Mouse (Mus musculus) ES-E14 (cell line): ENCODE data around the gene Tmem150a. TPM values are rescaled to one million over a fixed set of nuclear protein-coding genes. Genes with fewer than 3 reads are reported as not detected.

Experiments used
- DNase-seq: peaks from one replicate; pipeline ENCODE4 v3.0.0-alpha.2; 2013; ENCODE audit warnings: low read depth, low spot score
- H3K27ac ChIP-seq: 2 replicates; pipeline ENCODE4 v1.5.1; 2012; ENCODE audit warnings: low read depth, mild to moderate bottlenecking, low read length, moderate library complexity, mixed read lengths; ENCODE audit not compliant: poor library complexity, insufficient read depth, severe bottlenecking
- H3K36me3 ChIP-seq: 2 replicates; pipeline ENCODE4 v1.6.1; 2012; ENCODE audit warnings: mild to moderate bottlenecking, low read length, moderate library complexity, mixed read lengths; ENCODE audit not compliant: control insufficient read depth, poor library complexity, insufficient read depth, severe bottlenecking
- H3K4me1 ChIP-seq, 2 experiments: fragments of 150-350 bp in 1 of 2; sonication (generic) in 1 of 2; 2 replicates each; pipeline ENCODE4 v1.6.1; 2012; ENCODE audit warnings: low read length in 2 of 2, mild to moderate bottlenecking in 1 of 2, mixed read lengths in 1 of 2; ENCODE audit not compliant: control insufficient read depth in 2 of 2, insufficient read depth in 2 of 2, poor library complexity in 1 of 2
- H3K4me3 ChIP-seq, 2 experiments: fragments of 150-350 bp in 1 of 2; sonication (generic) in 1 of 2; 2 replicates each; pipeline ENCODE4 v1.5.1; 2012; ENCODE audit warnings: low read length in 2 of 2, low read depth in 1 of 2, mild to moderate bottlenecking in 1 of 2, mixed read lengths in 1 of 2; ENCODE audit not compliant: insufficient read depth in 1 of 2, poor library complexity in 1 of 2, severe bottlenecking in 1 of 2
- H3K9ac ChIP-seq: 2 replicates; pipeline ENCODE4 v1.6.1; 2012; ENCODE audit warnings: low read depth, mild to moderate bottlenecking, low read length, mixed read lengths; ENCODE audit not compliant: poor library complexity, insufficient read depth, severe bottlenecking
- H3K9me3 ChIP-seq: fragments of 150-350 bp; sonication (generic); 2 replicates; pipeline ENCODE4 v1.6.1; 2012; ENCODE audit warnings: low read depth, mild to moderate bottlenecking, low read length; ENCODE audit not compliant: control insufficient read depth, insufficient read depth
- CHD2 ChIP-seq: IDR thresholded peaks from 2 replicates; pipeline ENCODE4 v1.6.1; 2014; ENCODE audit warnings: mild to moderate bottlenecking, low read depth, low read length, inconsistent platforms
- HCFC1 ChIP-seq: IDR thresholded peaks from 2 replicates; pipeline ENCODE4 v1.6.1; 2012; ENCODE audit warnings: low read length, inconsistent platforms, borderline replicate concordance; ENCODE audit not compliant: insufficient read depth
- MAFK ChIP-seq: IDR thresholded peaks from 2 replicates; pipeline ENCODE4 v1.6.1; 2014; ENCODE audit warnings: mild to moderate bottlenecking, low read depth, low read length, inconsistent platforms; ENCODE audit not compliant: insufficient read depth
- ZC3H11A ChIP-seq: IDR thresholded peaks from 2 replicates; pipeline ENCODE4 v1.6.1; 2012; ENCODE audit warnings: low read depth, mild to moderate bottlenecking, inconsistent platforms, low read length, borderline replicate concordance
- ZNF384 ChIP-seq: IDR thresholded peaks from 2 replicates; pipeline ENCODE4 v1.6.1; 2012; ENCODE audit warnings: low read depth, low read length, inconsistent platforms
- in situ Hi-C, 2 experiments: fragments of 600-800 bp; cut with MboI; formaldehyde crosslinking; loops; one replicate each; pipeline ENCODE4 v1.15.1; 2025; ENCODE audit warnings: low sequenced_read_pairs in 2 of 2, inconsistent platforms in 1 of 2; ENCODE audit not compliant: unreplicated experiment in 2 of 2
- total RNA-seq: library from RNA; depleted of rRNA; stranded (reverse); fragments of 300-350 nt; gene quantifications from 2 replicates; pipeline ENCODE4 v1.2.3, GENCODE M21; 2012

Gene Tmem150a
- total RNA-seq, 1 experiment, result 26.1 TPM

DNA sequence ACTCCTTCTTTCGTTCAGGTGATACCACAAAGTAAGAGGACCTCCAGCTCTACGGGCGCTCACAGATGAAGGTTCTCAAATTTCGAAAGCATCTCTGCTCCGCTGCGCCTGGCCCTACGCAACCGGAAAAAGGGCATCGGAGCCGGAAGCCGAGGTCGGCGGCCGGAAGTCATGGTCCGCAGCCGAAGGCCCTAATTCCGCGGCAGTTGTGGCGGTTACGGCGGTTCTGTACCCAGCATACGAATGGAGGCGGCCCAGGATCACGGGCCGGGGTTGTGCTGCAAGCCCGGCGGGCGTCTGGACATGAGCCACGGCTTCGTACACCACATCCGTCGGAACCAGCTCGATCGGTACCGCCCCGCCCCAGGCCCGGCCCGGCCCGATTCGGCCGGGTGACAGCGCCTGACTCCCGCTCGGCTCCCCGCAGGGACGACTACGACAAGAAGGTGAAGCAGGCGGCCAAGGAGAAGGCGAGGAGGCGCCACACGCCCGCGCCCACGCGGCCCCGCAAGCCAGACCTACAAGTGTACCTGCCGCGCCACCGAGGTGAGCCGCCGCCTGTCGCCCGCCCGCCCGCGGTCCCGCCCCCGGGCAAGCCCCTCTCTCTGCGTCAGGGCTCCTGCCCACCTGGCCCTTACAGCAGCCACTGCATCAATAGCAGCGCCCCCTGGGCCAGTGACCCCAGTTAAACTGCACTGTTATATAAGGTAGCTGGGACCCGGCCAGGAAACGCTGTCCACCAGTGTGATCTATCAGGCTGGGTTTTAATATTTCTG lies 7.9 kb upstream of the Tmem150a start, which contains the start of gene 0610030E20Rik:
Gene 0610030E20Rik, plus strand, starts transcription at position 152 of the 776 bp plus-strand sequence.
- in situ Hi-C loops, result no loop called here
- DNase-seq, result no peak
- Histone ChIP-seq H3K4me3 (peak within 1 kb of the TSS; percentile 73 to 85), H3K4me1 (peaks cover 0 to 5% of the 10 kb centered on the region in 2 experiments; a peak in 1 of 4 replicates), H3K9ac (peak within 1 kb of the TSS; percentile 55), H3K36me3 (peaks cover 5% of the 10 kb centered on the region; the same call in 1 of the 2 replicates), H3K9me3 (no peaks in the 10 kb centered on the region), H3K27ac (0 out of 2 replicates have a peak within 1 kb of the TSS, but pooled peaks have one; percentile 0)
- TF ChIP-seq ZC3H11A, result no peak
- TF ChIP-seq MAFK, result no peak
- no peak for TF ChIP-seq CHD2
- TF ChIP-seq HCFC1, result no peak
- no peak for TF ChIP-seq ZNF384

GRCm38 (mm10) chr6:72348411-72348810 lies 6.8 kb upstream of the Tmem150a start:
- H3K4me1 ChIP-seq, result peaks cover 0 to 5% of the 10 kb centered on the region in 2 experiments; a peak in 1 of 4 replicates
- no peaks in the 10 kb centered on the region for H3K9me3 ChIP-seq
- in situ Hi-C loops, result no loop called here
- TF ChIP-seq CHD2 (no peak), ZNF384 (no peak), HCFC1 (no peak)
- H3K36me3 ChIP-seq, result peaks cover 5% of the 10 kb centered on the region; the same call in 1 of the 2 replicates
- H3K4me3 ChIP-seq, result no peak overlapping the region
- DNase-seq, result no peak
- no peak overlapping the region for H3K27ac ChIP-seq
- H3K9ac ChIP-seq, result no peak overlapping the region; the same call in 1 of the 2 replicates

DNA sequence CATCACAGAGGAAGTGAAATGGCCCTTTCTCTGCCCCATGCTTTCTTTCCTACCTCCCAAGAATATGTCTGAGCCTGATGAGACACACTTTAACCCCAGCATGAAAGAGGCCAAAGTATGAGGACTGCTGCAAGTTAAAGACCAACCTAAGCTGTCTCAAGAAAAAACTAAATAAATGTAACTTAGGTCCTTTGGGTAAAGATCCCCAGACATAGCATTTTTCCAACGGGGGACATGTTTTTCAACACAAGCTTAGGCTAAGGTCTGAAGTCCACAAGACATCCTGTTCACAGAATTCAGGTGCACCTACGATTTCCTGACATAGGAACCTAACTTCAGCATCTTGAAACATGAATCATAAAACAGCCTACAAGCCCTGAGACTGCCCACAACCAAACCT lies 5.0 kb upstream of the Tmem150a start:
- no peak overlapping the region for H3K4me3 ChIP-seq
- in situ Hi-C loops, result no loop called here
- peaks cover 5% of the 10 kb centered on the region; the same call in 1 of the 2 replicates for H3K36me3 ChIP-seq
- no peak for TF ChIP-seq HCFC1
- no peak for TF ChIP-seq ZNF384
- no peak for TF ChIP-seq CHD2
- no peak for TF ChIP-seq MAFK
- no peak for TF ChIP-seq ZC3H11A
- no peaks in the 10 kb centered on the region for H3K4me1 ChIP-seq
- DNase-seq, result no peak
- no peak overlapping the region for H3K9ac ChIP-seq
- H3K9me3 ChIP-seq, result no peaks in the 10 kb centered on the region
- H3K27ac ChIP-seq, result no peak overlapping the region

GRCm38 (mm10) chr6:72352636-72353405 lies 2.4 kb upstream of the Tmem150a start:
- H3K9me3 ChIP-seq, result no peaks in the 10 kb centered on the region
- no peak overlapping the region for H3K27ac ChIP-seq
- in situ Hi-C loops, result no loop called here

More at GRCm38 (mm10) chr6:72352636-72353405, 2.4 kb upstream of the Tmem150a start:
- Histone ChIP-seq H3K4me3 (no peak overlapping the region), H3K36me3 (peaks cover 5% of the 10 kb centered on the region; the same call in 1 of the 2 replicates), H3K9ac (no peak overlapping the region), H3K4me1 (no peaks in the 10 kb centered on the region; a peak in 1 of 4 replicates)
- TF ChIP-seq MAFK (no peak), ZNF384 (no peak), HCFC1 (no peak), CHD2 (no peak), ZC3H11A (no peak)
- DNase-seq, result no peak
